Mouse (Mus musculus) macrophage (primary cell): Measurements from ENCODE around the gene Slc39a2. TPM values are rescaled to one million over a fixed set of nuclear protein-coding genes. Genes with fewer than 3 reads are reported as not detected.
"Not testable (repeated sequence)": the region's sequence is repeated elsewhere in the genome, so short reads cannot be mapped to it uniquely, and the experiment has no call there.

Experiments used
- H3K27ac ChIP-seq: fragments of 350-480 bp; formaldehyde crosslinking; 2 replicates; pipeline ENCODE4 v1.9.0; 2021
- H3K36me3 ChIP-seq: fragments of 350-480 bp; formaldehyde crosslinking; 2 replicates; pipeline ENCODE4 v1.9.0; 2021; ENCODE audit errors: inconsistent target
- H3K4me3 ChIP-seq: fragments of 350-480 bp; formaldehyde crosslinking; 2 replicates; pipeline ENCODE4 v1.9.0; 2021; ENCODE audit errors: inconsistent target
- H3K79me2 ChIP-seq: fragments of 350-480 bp; formaldehyde crosslinking; 2 replicates; pipeline ENCODE4 v1.9.0; 2021; ENCODE audit errors: inconsistent target
- WGBS: methylation state at CpG from one replicate; pipeline ENCODE4 v1.1.7; 2026; ENCODE audit warnings: inconsistent platforms; ENCODE audit not compliant: missing documents; 5-methylcytosine and 5-hydroxymethylcytosine counted together
- polyA plus RNA-seq: library from polyadenylated mRNA; stranded (reverse); fragments of 250-400 nt; gene quantifications from 3 replicates; pipeline ENCODE4 v1.2.4, GENCODE M21; 2018; ENCODE audit warnings: inconsistent platforms
- total RNA-seq, 78 experiments: library from RNA; depleted of rRNA; stranded (reverse); fragments of 250-400 nt; gene quantifications; 1 replicate in 9 of 78; 2 replicates in 24 of 78; 3 replicates in 43 of 78; 4 replicates in 2 of 78; pipeline ENCODE4 v1.2.4; 2018; ENCODE audit warnings: inconsistent platforms in 56 of 78

Slc39a2 gene
- 1 to 10 TPM in 11 of 26 experiments, under 1 TPM in 9, not detected in 6; 0.33 to 3.5 (median 1.5) TPM for total RNA-seq (2018; cell fraction: chromatin; rRNA removed)
- under 1 TPM in 12 of 26 experiments, not detected in 14; 0.04 to 0.19 (median 0.09) TPM for total RNA-seq (2018; cell fraction: cytosol; rRNA removed)
- total RNA-seq (2018; cell fraction: nucleus; rRNA removed) = 1 to 10 TPM in 3 of 26 experiments, under 1 TPM in 20, not detected in 3; 0.20 to 2.6 (median 0.53) TPM
- polyA plus RNA-seq = 0.16 to 0.27 TPM in 2 of 3 replicates, not detected in the other

- Histone ChIP-seq H3K79me2 (no peaks in the 10 kb centered on the region), H3K36me3 (peaks cover 33% of the 10 kb centered on the region), H3K4me3 (no peak within 1 kb of the TSS), H3K27ac (no peak within 1 kb of the TSS)
- 88% methylated on average over 6 of the region's 9 CpGs for WGBS
Observed at GRCm38 (mm10) chr14:51892191-51892939, at the start of gene Slc39a2. TSS of gene Slc39a2 (plus strand) at chr14:51892889.

- no peak overlapping the region for H3K4me3 ChIP-seq
- H3K79me2 ChIP-seq = no peaks in the 10 kb centered on the region
- no peaks in the 10 kb centered on the region for H3K36me3 ChIP-seq
Observed at GRCm38 (mm10) chr14:51843882-51844281, 48.8 kb upstream of the Slc39a2 start.

GRCm38 (mm10) chr14:51846566-51846965 is 46.1 kb upstream of the Slc39a2 start:
- Histone ChIP-seq H3K36me3 (no peaks in the 10 kb centered on the region), H3K4me3 (no peak overlapping the region), H3K27ac (no peak overlapping the region), H3K79me2 (no peaks in the 10 kb centered on the region)
- 93% methylated on average over 3 of the region's 3 CpGs for WGBS

More at GRCm38 (mm10) chr14:51843882-51844281, 48.8 kb upstream of the Slc39a2 start:
- H3K27ac ChIP-seq = no peak overlapping the region

GRCm38 (mm10) chr14:51851006-51851405 is 41.7 kb upstream of the Slc39a2 start:
- H3K4me3 ChIP-seq, H3K79me2 ChIP-seq, H3K36me3 ChIP-seq, H3K27ac ChIP-seq: not testable (repeated sequence)
- 46% methylated on average over 3 of the region's 3 CpGs for WGBS

GRCm38 (mm10) chr14:51853399-51853798 is 39.3 kb upstream of the Slc39a2 start, which contains the start of gene Ear6:
TSS of gene Ear6 (plus strand) at chr14:51853699.
- Histone ChIP-seq H3K4me3 (no peak within 1 kb of the TSS), H3K79me2 (no peaks in the 10 kb centered on the region), H3K27ac (no peak within 1 kb of the TSS), H3K36me3 (no peaks in the 10 kb centered on the region)

GRCm38 (mm10) chr14:51855280-51855679 is 37.4 kb upstream of the Slc39a2 start:
- not testable (repeated sequence) for H3K27ac ChIP-seq, H3K36me3 ChIP-seq, H3K4me3 ChIP-seq, H3K79me2 ChIP-seq
- WGBS = 67% methylated on average over 7 of the region's 7 CpGs

- H3K79me2 ChIP-seq, H3K4me3 ChIP-seq, H3K27ac ChIP-seq, H3K36me3 ChIP-seq: not testable (repeated sequence)
- WGBS = 8% methylated on average over 1 of the region's 1 CpGs
Observed at GRCm38 (mm10) chr14:51863603-51864002, 29.1 kb upstream of the Slc39a2 start.

GRCm38 (mm10) chr14:51870756-51871155 is 21.9 kb upstream of the Slc39a2 start:
- WGBS = 80% methylated on average over 2 of the region's 2 CpGs
- no peak overlapping the region for H3K4me3 ChIP-seq
- H3K27ac ChIP-seq = no peak overlapping the region
- no peaks in the 10 kb centered on the region for H3K79me2 ChIP-seq
- H3K36me3 ChIP-seq = no peaks in the 10 kb centered on the region

GRCm38 (mm10) chr14:51871741-51872140 is 20.9 kb upstream of the Slc39a2 start:
- no peak overlapping the region for H3K27ac ChIP-seq
- no peaks in the 10 kb centered on the region for H3K79me2 ChIP-seq
- no peaks in the 10 kb centered on the region for H3K36me3 ChIP-seq
- H3K4me3 ChIP-seq = no peak overlapping the region
- 82% methylated on average over 9 of the region's 9 CpGs for WGBS

GRCm38 (mm10) chr14:51877517-51877916 is 15.2 kb upstream of the Slc39a2 start:
- WGBS = 74% methylated on average over 3 of the region's 3 CpGs

GRCm38 (mm10) chr14:51883527-51884030 is 9.1 kb upstream of the Slc39a2 start:
- WGBS = 3% methylated on average over 4 of the region's 4 CpGs
- peaks cover 16% of the 10 kb centered on the region for H3K36me3 ChIP-seq
- H3K79me2 ChIP-seq = peaks cover 21% of the 10 kb centered on the region
- H3K27ac ChIP-seq = 0 out of 2 replicates have a peak overlapping the region, but pooled peaks have one; percentile 12
- H3K4me3 ChIP-seq = peak overlapping the region; percentile 99

More at GRCm38 (mm10) chr14:51877517-51877916, 15.2 kb upstream of the Slc39a2 start:
- Histone ChIP-seq H3K36me3 (no peaks in the 10 kb centered on the region), H3K79me2 (no peaks in the 10 kb centered on the region), H3K27ac (no peak overlapping the region), H3K4me3 (no peak overlapping the region)

- Histone ChIP-seq H3K79me2 (peaks cover 21% of the 10 kb centered on the region), H3K36me3 (peaks cover 21% of the 10 kb centered on the region), H3K27ac (0 out of 2 replicates have a peak overlapping the region, but pooled peaks have one; percentile 12), H3K4me3 (peak overlapping the region; percentile 99)
- under 1% methylated on average over 11 of the region's 14 CpGs for WGBS
Observed at GRCm38 (mm10) chr14:51884031-51884544, 8.6 kb upstream of the Slc39a2 start.

GRCm38 (mm10) chr14:51884598-51885331 is 7.9 kb upstream of the Slc39a2 start, which contains the start of gene Mettl17:
TSS of gene Mettl17 (plus strand) at chr14:51884842.
- peaks cover 28% of the 10 kb centered on the region for H3K36me3 ChIP-seq
- H3K27ac ChIP-seq = peak within 1 kb of the TSS; percentile 54
- 2% methylated on average over 43 of the region's 43 CpGs for WGBS
- peaks cover 21% of the 10 kb centered on the region for H3K79me2 ChIP-seq
- H3K4me3 ChIP-seq = peak within 1 kb of the TSS; percentile 99

GRCm38 (mm10) chr14:51886051-51886450 is 6.6 kb upstream of the Slc39a2 start:
- peaks cover 40% of the 10 kb centered on the region for H3K36me3 ChIP-seq
- H3K79me2 ChIP-seq = peaks cover 21% of the 10 kb centered on the region
- H3K4me3 ChIP-seq = no peak overlapping the region
- WGBS = 87% methylated on average over 5 of the region's 6 CpGs
- H3K27ac ChIP-seq = no peak overlapping the region
